Mouse (Mus musculus): Measurements from ENCODE around the gene Abcc4. TPM values are rescaled to one million over a fixed set of nuclear protein-coding genes. Genes with fewer than 3 reads are reported as not detected.

The Abcc4 gene
- total RNA-seq, 1 experiment = 36.5 TPM

GRCm38 (mm10) chr14:118686861-118687260, 19.2 kb downstream of the Abcc4 start:
- peaks cover 16% of the 10 kb centered on the region; the same call in 1 of the 2 replicates for H3K36me3 ChIP-seq (ENCODE audit: control insufficient read depth, insufficient read depth, low read length, poor library complexity, severe bottlenecking)
- peak overlapping the region; percentile 25 to 59; a peak in 3 of 4 replicates for H3K4me3 ChIP-seq (ENCODE audit: insufficient read depth in 1 of 2, low read depth in 1 of 2, low read length in 2 of 2, poor library complexity in 1 of 2, severe bottlenecking in 1 of 2)
- peaks cover 13 to 40% of the 10 kb centered on the region in 2 experiments; a peak in 3 of 4 replicates for H3K4me1 ChIP-seq (ENCODE audit: control insufficient read depth in 2 of 2, insufficient read depth in 2 of 2, low read length in 2 of 2, poor library complexity in 1 of 2)
- peak; percentile 83 for TF ChIP-seq HCFC1 (IDR thresholded peaks at IDR 0.05; ENCODE audit: borderline replicate concordance, insufficient read depth, low read length)
- TF ChIP-seq CHD2 (IDR thresholded peaks at IDR 0.05; ENCODE audit: low read depth, low read length) = no peak
- H3K27ac ChIP-seq (ENCODE audit: insufficient read depth, low read depth, low read length, poor library complexity, severe bottlenecking) = no peak overlapping the region
- DNase-seq (ENCODE audit: low read depth, low spot score) = no peak
- in situ Hi-C loops (cut with MboI; ENCODE audit: low sequenced_read_pairs in 2 of 2, unreplicated experiment in 2 of 2) = no loop called here
- H3K9ac ChIP-seq (ENCODE audit: insufficient read depth, low read depth, low read length, poor library complexity, severe bottlenecking) = peak overlapping the region; percentile 16; the same call in 1 of the 2 replicates
- H3K9me3 ChIP-seq (ENCODE audit: control insufficient read depth, insufficient read depth, low read depth, low read length) = no peaks in the 10 kb centered on the region

GRCm38 (mm10) chr14:118685572-118685971, 20.4 kb downstream of the Abcc4 start:
- no peak overlapping the region for H3K27ac ChIP-seq (ENCODE audit: insufficient read depth, low read depth, low read length, poor library complexity, severe bottlenecking)
- no peaks in the 10 kb centered on the region for H3K9me3 ChIP-seq (ENCODE audit: control insufficient read depth, insufficient read depth, low read depth, low read length)
- peaks cover 13% of the 10 kb centered on the region; the same call in 1 of the 2 replicates for H3K36me3 ChIP-seq (ENCODE audit: control insufficient read depth, insufficient read depth, low read length, poor library complexity, severe bottlenecking)
- no peak for DNase-seq (ENCODE audit: low read depth, low spot score)
- H3K4me3 ChIP-seq (ENCODE audit: insufficient read depth in 1 of 2, low read depth in 1 of 2, low read length in 2 of 2, poor library complexity in 1 of 2, severe bottlenecking in 1 of 2) = no peak overlapping the region
- no peak for TF ChIP-seq MAFK (IDR thresholded peaks at IDR 0.05; ENCODE audit: insufficient read depth, low read depth, low read length)
- no peak for TF ChIP-seq ZNF384 (IDR thresholded peaks at IDR 0.05; ENCODE audit: low read depth, low read length)
- TF ChIP-seq ZC3H11A (IDR thresholded peaks at IDR 0.05; ENCODE audit: borderline replicate concordance, low read depth, low read length) = no peak
- no peak for TF ChIP-seq CHD2 (IDR thresholded peaks at IDR 0.05; ENCODE audit: low read depth, low read length)
- TF ChIP-seq HCFC1 (IDR thresholded peaks at IDR 0.05; ENCODE audit: borderline replicate concordance, insufficient read depth, low read length) = no peak
- H3K4me1 ChIP-seq (ENCODE audit: control insufficient read depth in 2 of 2, insufficient read depth in 2 of 2, low read length in 2 of 2, poor library complexity in 1 of 2) = peaks cover 5 to 31% of the 10 kb centered on the region in 2 experiments; a peak in 3 of 4 replicates
- in situ Hi-C loops (cut with MboI; ENCODE audit: low sequenced_read_pairs in 2 of 2, unreplicated experiment in 2 of 2) = no loop called here
- H3K9ac ChIP-seq (ENCODE audit: insufficient read depth, low read depth, low read length, poor library complexity, severe bottlenecking) = no peak overlapping the region

- Histone ChIP-seq H3K4me1 (ENCODE audit: control insufficient read depth in 2 of 2, insufficient read depth in 2 of 2, low read length in 2 of 2, poor library complexity in 1 of 2) (peaks cover 0 to 18% of the 10 kb centered on the region in 2 experiments; a peak in 1 of 4 replicates), H3K36me3 (ENCODE audit: control insufficient read depth, insufficient read depth, low read length, poor library complexity, severe bottlenecking) (peaks cover 8% of the 10 kb centered on the region; the same call in 1 of the 2 replicates), H3K9me3 (ENCODE audit: control insufficient read depth, insufficient read depth, low read depth, low read length) (no peaks in the 10 kb centered on the region), H3K27ac (ENCODE audit: insufficient read depth, low read depth, low read length, poor library complexity, severe bottlenecking) (no peak overlapping the region), H3K9ac (ENCODE audit: insufficient read depth, low read depth, low read length, poor library complexity, severe bottlenecking) (no peak overlapping the region), H3K4me3 (ENCODE audit: insufficient read depth in 1 of 2, low read depth in 1 of 2, low read length in 2 of 2, poor library complexity in 1 of 2, severe bottlenecking in 1 of 2) (no peak overlapping the region)
- TF ChIP-seq CHD2 (IDR thresholded peaks at IDR 0.05; ENCODE audit: low read depth, low read length) (no peak), ZNF384 (IDR thresholded peaks at IDR 0.05; ENCODE audit: low read depth, low read length) (no peak), HCFC1 (IDR thresholded peaks at IDR 0.05; ENCODE audit: borderline replicate concordance, insufficient read depth, low read length) (no peak), MAFK (IDR thresholded peaks at IDR 0.05; ENCODE audit: insufficient read depth, low read depth, low read length) (no peak), ZC3H11A (IDR thresholded peaks at IDR 0.05; ENCODE audit: borderline replicate concordance, low read depth, low read length) (no peak)
- in situ Hi-C loops (cut with MboI; ENCODE audit: low sequenced_read_pairs in 2 of 2, unreplicated experiment in 2 of 2) = no loop called here
- DNase-seq (ENCODE audit: low read depth, low spot score) = no peak
Measured at GRCm38 (mm10) chr14:118682339-118683034, 23.5 kb downstream of the Abcc4 start.

- in situ Hi-C loops (cut with MboI; ENCODE audit: low sequenced_read_pairs in 2 of 2, unreplicated experiment in 2 of 2) = no loop called here
- DNase-seq (ENCODE audit: low read depth, low spot score) = no peak
- Histone ChIP-seq H3K9me3 (ENCODE audit: control insufficient read depth, insufficient read depth, low read depth, low read length) (no peaks in the 10 kb centered on the region), H3K36me3 (ENCODE audit: control insufficient read depth, insufficient read depth, low read length, poor library complexity, severe bottlenecking) (peaks cover 4% of the 10 kb centered on the region; the same call in 1 of the 2 replicates), H3K4me1 (ENCODE audit: control insufficient read depth in 2 of 2, insufficient read depth in 2 of 2, low read length in 2 of 2, poor library complexity in 1 of 2) (peaks cover 2 to 23% of the 10 kb centered on the region in 2 experiments; a peak in 3 of 4 replicates), H3K4me3 (ENCODE audit: insufficient read depth in 1 of 2, low read depth in 1 of 2, low read length in 2 of 2, poor library complexity in 1 of 2, severe bottlenecking in 1 of 2) (no peak overlapping the region), H3K9ac (ENCODE audit: insufficient read depth, low read depth, low read length, poor library complexity, severe bottlenecking) (no peak overlapping the region; the same call in 1 of the 2 replicates), H3K27ac (ENCODE audit: insufficient read depth, low read depth, low read length, poor library complexity, severe bottlenecking) (no peak overlapping the region)
- TF ChIP-seq HCFC1 (IDR thresholded peaks at IDR 0.05; ENCODE audit: borderline replicate concordance, insufficient read depth, low read length) (no peak), CHD2 (IDR thresholded peaks at IDR 0.05; ENCODE audit: low read depth, low read length) (no peak), ZC3H11A (IDR thresholded peaks at IDR 0.05; ENCODE audit: borderline replicate concordance, low read depth, low read length) (no peak), MAFK (IDR thresholded peaks at IDR 0.05; ENCODE audit: insufficient read depth, low read depth, low read length) (no peak), ZNF384 (IDR thresholded peaks at IDR 0.05; ENCODE audit: low read depth, low read length) (no peak)
Measured at GRCm38 (mm10) chr14:118681087-118681486, 24.9 kb downstream of the Abcc4 start.
